Mouse (Mus musculus): ENCODE measurements around the gene Ptpn13. TPM values are rescaled to one million over a fixed set of nuclear protein-coding genes. Genes with fewer than 3 reads are reported as not detected.

Ptpn13 gene
- polyA plus RNA-seq, 1 experiment: 0.19 TPM

DNA sequence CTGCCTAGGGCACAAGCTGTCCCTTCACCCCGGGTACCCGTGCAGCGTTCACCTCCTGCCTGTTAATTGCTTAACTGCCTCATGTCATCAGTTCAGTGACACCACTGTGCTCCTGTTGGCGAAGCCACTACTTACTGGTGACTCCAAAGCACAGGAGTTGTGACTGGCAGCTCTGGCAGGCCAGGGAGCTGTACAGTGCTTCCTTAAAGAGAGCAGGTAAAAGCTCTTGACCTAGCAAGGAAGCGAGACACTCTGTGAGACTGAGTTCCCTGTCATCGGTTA is 102.4 kb downstream of the Ptpn13 start:
- H3K4me1 ChIP-seq (ENCODE audit: control insufficient read depth, insufficient read depth, low read length): no peaks in the 10 kb centered on the region
- TF ChIP-seq POLR2A (IDR thresholded peaks at IDR 0.05; ENCODE audit: borderline replicate concordance, low read depth, low read length) (no peak), CTCF (IDR thresholded peaks at IDR 0.05; ENCODE audit: low read depth, low read length) (no peak)
- H3K4me3 ChIP-seq (ENCODE audit: insufficient read depth, low read length): no peak overlapping the region
- no peak overlapping the region for H3K27ac ChIP-seq (ENCODE audit: insufficient read depth, low read depth, low read length)

DNA sequence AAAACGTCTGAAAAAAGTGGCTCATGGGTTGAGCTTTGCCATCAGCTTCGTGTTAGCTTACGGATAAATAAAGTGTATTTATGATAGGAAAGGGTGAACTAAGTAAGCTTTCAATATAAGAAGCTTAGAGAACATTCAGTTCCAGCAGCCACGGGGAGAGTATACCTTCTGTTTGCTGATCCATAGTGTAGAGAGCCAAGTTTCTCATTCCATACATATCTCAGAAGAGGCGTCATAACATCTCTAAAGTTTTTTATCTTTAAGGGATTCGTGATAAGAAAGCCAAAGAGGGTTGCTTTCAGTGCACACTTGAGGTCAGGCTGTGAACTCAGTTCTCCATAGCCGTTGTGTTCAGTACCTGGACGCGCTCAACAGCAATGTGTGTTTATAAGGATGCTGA is 105.2 kb downstream of the Ptpn13 start:
- no peak for TF ChIP-seq POLR2A (IDR thresholded peaks at IDR 0.05; ENCODE audit: borderline replicate concordance, low read depth, low read length)
- TF ChIP-seq CTCF (IDR thresholded peaks at IDR 0.05; ENCODE audit: low read depth, low read length): no peak
- Histone ChIP-seq H3K27ac (ENCODE audit: insufficient read depth, low read depth, low read length) (no peak overlapping the region), H3K4me3 (ENCODE audit: insufficient read depth, low read length) (no peak overlapping the region), H3K4me1 (ENCODE audit: control insufficient read depth, insufficient read depth, low read length) (no peaks in the 10 kb centered on the region)

DNA sequence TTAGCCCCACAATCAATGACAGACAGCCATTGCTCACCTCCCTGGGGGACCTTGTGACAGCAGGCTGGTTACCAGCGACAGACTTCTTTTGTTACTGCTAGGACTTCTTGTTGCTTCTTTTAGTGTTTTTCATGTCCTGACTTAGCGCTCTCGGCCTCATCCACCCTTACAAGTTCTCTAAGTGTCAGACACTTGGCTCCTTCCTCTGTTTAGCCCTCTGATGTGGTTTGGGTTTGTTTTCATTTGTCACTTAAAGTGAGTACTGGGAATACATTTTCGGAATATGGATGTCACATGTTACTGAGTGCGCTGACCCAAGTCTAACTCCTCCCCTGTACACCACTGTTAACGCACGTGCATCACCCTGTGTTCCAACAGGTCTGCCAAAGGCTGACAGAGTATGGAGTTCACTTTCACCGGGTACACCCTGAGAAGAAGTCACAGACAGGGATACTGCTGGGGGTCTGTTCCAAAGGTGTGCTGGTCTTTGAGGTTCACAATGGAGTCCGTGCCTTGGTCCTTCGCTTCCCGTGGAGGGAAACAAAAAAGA is 107.9 kb downstream of the Ptpn13 start:
- Histone ChIP-seq H3K4me1 (ENCODE audit: control insufficient read depth, insufficient read depth, low read length) (no peaks in the 10 kb centered on the region), H3K27ac (ENCODE audit: insufficient read depth, low read depth, low read length) (no peak overlapping the region), H3K4me3 (ENCODE audit: insufficient read depth, low read length) (no peak overlapping the region)
- TF ChIP-seq CTCF (IDR thresholded peaks at IDR 0.05; ENCODE audit: low read depth, low read length) (no peak), POLR2A (IDR thresholded peaks at IDR 0.05; ENCODE audit: borderline replicate concordance, low read depth, low read length) (no peak)

DNA sequence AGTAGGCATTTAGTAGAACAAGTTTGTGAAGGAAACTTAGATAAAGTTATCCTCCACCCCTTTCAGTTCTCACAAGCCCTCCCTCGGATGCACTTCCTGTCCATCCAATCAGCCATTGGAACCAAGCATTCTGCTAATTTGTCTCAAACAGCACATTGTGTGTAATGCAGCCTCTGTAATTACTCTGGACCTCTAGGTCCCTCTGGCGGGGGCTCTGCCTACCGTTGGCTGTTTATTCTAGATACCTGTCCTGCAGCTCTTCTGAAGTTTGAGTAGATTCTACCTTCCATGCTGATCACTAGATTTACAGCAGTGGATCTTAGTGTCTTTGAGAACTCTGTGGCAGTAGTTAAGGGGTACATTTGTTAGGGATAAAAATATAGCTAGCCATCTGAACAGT is 109.5 kb downstream of the Ptpn13 start:
- TF ChIP-seq POLR2A (IDR thresholded peaks at IDR 0.05; ENCODE audit: borderline replicate concordance, low read depth, low read length): no peak
- TF ChIP-seq CTCF (IDR thresholded peaks at IDR 0.05; ENCODE audit: low read depth, low read length): no peak
- no peaks in the 10 kb centered on the region for H3K4me1 ChIP-seq (ENCODE audit: control insufficient read depth, insufficient read depth, low read length)
- no peak overlapping the region for H3K4me3 ChIP-seq (ENCODE audit: insufficient read depth, low read length)
- no peak overlapping the region for H3K27ac ChIP-seq (ENCODE audit: insufficient read depth, low read depth, low read length)

DNA sequence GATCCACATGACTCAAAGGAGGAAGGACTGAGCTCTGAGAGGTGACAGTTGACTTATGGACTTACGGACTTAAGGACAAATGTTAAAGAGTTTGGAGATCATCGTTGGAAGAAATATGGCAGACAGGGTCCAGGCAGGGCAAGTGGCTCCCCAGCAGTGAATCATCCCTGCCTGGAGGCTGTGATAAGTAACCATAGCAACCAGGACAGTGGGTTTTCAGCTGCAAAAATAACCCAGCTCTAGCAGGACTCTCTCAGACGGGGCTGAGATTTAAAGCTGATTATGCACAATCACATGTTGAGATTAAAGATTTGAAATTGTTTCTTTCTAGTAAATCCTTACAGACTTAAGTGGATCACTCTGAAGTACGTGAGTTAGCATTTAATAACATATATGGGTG is 112.4 kb downstream of the Ptpn13 start:
- TF ChIP-seq POLR2A (IDR thresholded peaks at IDR 0.05; ENCODE audit: borderline replicate concordance, low read depth, low read length): no peak
- TF ChIP-seq CTCF (IDR thresholded peaks at IDR 0.05; ENCODE audit: low read depth, low read length): no peak
- Histone ChIP-seq H3K4me3 (ENCODE audit: insufficient read depth, low read length) (no peak overlapping the region), H3K27ac (ENCODE audit: insufficient read depth, low read depth, low read length) (no peak overlapping the region), H3K4me1 (ENCODE audit: control insufficient read depth, insufficient read depth, low read length) (no peaks in the 10 kb centered on the region)

DNA sequence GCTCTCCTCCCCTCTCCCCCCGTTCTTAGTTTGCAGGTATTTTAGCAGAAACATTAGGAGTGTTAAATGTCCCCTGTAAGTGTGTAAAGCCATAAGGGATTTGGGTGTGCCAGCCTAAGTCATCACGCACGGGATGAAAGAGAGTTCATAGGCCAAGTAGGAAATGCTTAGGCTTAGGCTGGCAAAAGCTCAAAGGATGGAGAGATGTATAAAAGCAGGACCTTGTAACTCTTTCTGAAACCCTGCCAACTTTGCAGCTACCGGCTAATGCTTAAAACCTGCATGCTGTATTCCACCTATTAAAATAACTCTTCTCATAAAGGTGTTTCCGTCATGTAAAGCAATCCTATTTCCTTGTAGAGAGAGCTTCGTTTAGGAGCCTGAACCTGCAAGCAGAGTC is 115.6 kb downstream of the Ptpn13 start:
- Histone ChIP-seq H3K27ac (ENCODE audit: insufficient read depth, low read depth, low read length) (no peak overlapping the region), H3K4me3 (ENCODE audit: insufficient read depth, low read length) (no peak overlapping the region), H3K4me1 (ENCODE audit: control insufficient read depth, insufficient read depth, low read length) (no peaks in the 10 kb centered on the region)
- no peak for TF ChIP-seq CTCF (IDR thresholded peaks at IDR 0.05; ENCODE audit: low read depth, low read length)
- TF ChIP-seq POLR2A (IDR thresholded peaks at IDR 0.05; ENCODE audit: borderline replicate concordance, low read depth, low read length): no peak

DNA sequence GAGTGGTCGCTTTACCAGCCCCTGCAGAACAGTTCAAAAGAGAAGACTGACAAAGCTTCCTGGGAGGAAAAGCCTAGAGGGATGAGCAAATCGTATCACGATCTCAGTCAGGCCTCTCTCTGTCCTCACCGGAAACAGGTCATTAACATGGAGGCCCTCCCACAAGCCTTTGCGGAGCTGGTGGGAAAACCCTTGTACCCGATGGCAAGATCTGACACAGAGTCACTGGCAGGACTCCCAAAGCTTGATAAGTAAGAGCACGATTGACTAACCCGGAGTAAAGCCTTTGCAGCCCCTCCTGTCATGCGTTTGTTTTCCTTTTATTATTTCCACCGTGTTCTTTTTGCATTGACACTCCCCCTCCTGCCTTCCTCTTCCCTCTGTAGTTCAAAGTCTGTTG is 116.1 kb downstream of the Ptpn13 start:
- Histone ChIP-seq H3K27ac (ENCODE audit: insufficient read depth, low read depth, low read length) (no peak overlapping the region), H3K4me1 (ENCODE audit: control insufficient read depth, insufficient read depth, low read length) (no peaks in the 10 kb centered on the region), H3K4me3 (ENCODE audit: insufficient read depth, low read length) (no peak overlapping the region)
- TF ChIP-seq CTCF (IDR thresholded peaks at IDR 0.05; ENCODE audit: low read depth, low read length): no peak
- TF ChIP-seq POLR2A (IDR thresholded peaks at IDR 0.05; ENCODE audit: borderline replicate concordance, low read depth, low read length): no peak

DNA sequence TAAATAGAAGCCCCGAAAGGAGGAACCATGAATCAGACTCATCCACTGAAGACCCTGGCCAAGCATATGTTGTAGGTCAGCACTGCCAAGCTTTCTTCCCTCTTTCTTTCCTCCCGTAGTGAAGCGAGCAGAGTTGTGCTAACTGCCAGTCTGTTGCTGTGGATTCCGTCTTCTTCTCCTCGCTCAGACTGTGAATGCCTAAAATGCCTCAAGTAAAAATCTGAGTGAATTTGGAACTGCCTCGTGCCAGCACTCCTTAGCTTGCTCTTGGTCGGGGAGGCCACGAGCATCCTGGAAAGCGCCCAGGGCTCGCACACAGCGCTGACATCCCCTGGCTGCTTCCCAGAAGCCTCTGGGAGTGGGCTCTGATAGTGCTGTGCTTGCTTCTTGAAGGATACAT is 116.5 kb downstream of the Ptpn13 start:
- TF ChIP-seq CTCF (IDR thresholded peaks at IDR 0.05; ENCODE audit: low read depth, low read length) (no peak), POLR2A (IDR thresholded peaks at IDR 0.05; ENCODE audit: borderline replicate concordance, low read depth, low read length) (no peak)
- Histone ChIP-seq H3K4me1 (ENCODE audit: control insufficient read depth, insufficient read depth, low read length) (no peaks in the 10 kb centered on the region), H3K27ac (ENCODE audit: insufficient read depth, low read depth, low read length) (no peak overlapping the region), H3K4me3 (ENCODE audit: insufficient read depth, low read length) (no peak overlapping the region)

DNA sequence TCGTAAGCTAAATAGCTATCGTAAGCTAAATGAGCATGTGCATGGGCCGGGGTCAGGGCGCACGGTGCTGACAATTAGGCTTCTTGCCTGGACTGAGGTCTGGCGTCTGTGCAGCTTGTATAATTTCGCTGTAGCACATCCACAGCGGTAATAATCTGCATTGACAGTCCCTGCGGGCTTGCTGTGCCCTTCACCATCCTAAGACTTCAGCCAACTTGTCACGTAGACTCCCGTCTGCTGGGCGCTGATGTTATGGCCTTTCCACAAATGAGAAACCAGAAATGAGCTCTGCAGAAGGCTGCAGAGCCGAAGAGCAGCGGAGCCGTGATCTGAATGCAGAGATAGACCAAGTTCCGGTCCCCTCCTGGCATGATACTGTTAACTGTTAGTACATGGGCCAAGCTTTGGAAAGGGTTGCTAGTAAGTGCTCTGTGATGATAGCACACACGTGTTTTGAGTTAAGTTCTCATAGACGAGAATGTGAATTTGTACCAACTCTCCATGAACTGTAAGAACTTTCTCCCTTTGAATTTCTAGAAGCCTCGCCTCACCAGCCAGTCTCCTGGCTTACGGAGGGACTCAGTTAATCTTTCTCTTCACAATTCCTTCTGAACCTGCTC is 120.5 kb downstream of the Ptpn13 start:
- Histone ChIP-seq H3K27ac (ENCODE audit: insufficient read depth, low read depth, low read length) (no peak overlapping the region), H3K4me1 (ENCODE audit: control insufficient read depth, insufficient read depth, low read length) (no peaks in the 10 kb centered on the region), H3K4me3 (ENCODE audit: insufficient read depth, low read length) (no peak overlapping the region)
- TF ChIP-seq POLR2A (IDR thresholded peaks at IDR 0.05; ENCODE audit: borderline replicate concordance, low read depth, low read length) (no peak), CTCF (IDR thresholded peaks at IDR 0.05; ENCODE audit: low read depth, low read length) (no peak)

DNA sequence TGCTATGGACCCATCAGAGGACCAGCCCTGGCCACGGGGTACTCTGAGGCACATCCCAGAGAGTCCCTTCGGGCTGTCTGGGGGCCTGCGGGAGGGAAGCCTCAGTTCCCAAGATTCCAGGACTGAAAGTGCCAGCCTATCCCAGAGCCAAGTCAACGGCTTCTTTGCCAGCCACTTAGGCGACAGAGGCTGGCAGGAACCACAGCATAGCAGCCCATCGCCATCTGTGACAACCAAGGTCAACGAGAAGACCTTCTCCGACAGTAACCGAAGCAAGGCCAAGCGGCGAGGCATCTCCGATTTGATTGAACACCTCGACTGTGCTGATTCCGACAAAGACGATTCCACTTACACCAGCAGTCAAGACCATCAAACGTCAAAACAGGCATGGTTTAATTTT is 129.8 kb downstream of the Ptpn13 start:
- no peak overlapping the region for H3K4me3 ChIP-seq (ENCODE audit: insufficient read depth, low read length)
- H3K27ac ChIP-seq (ENCODE audit: insufficient read depth, low read depth, low read length): no peak overlapping the region
- TF ChIP-seq POLR2A (IDR thresholded peaks at IDR 0.05; ENCODE audit: borderline replicate concordance, low read depth, low read length): no peak
- H3K4me1 ChIP-seq (ENCODE audit: control insufficient read depth, insufficient read depth, low read length): no peaks in the 10 kb centered on the region

DNA sequence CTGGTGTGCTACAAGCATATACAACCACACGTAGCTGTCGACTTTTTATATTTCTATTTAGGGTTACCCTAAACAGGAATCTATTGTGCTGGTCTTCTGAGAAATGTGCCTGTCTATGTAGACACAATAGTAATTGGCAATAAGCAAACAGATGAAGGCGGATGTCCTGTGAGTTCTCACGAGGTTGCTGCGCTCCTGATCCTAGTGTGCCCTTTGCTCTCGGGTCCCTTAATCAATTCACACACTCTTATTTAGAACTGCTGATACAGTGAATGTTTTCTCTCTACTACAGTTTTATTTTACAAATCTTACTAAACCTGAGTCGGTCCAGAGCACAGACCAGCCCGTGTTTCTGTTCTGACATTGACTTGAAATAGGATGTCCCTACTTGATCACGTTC is 135.6 kb downstream of the Ptpn13 start:
- TF ChIP-seq CTCF (IDR thresholded peaks at IDR 0.05; ENCODE audit: low read depth, low read length) (no peak), POLR2A (IDR thresholded peaks at IDR 0.05; ENCODE audit: borderline replicate concordance, low read depth, low read length) (no peak)
- no peak overlapping the region for H3K4me3 ChIP-seq (ENCODE audit: insufficient read depth, low read length)
- H3K27ac ChIP-seq (ENCODE audit: insufficient read depth, low read depth, low read length): no peak overlapping the region
- H3K4me1 ChIP-seq (ENCODE audit: control insufficient read depth, insufficient read depth, low read length): no peaks in the 10 kb centered on the region

All from bone marrow macrophage, adult 2 months (primary cell).